Mouse (Mus musculus) inflammation-experienced regulatory T-cells, adult 6 months (primary cell): ENCODE measurements around the gene Cryba4. TPM values are rescaled to one million over a fixed set of nuclear protein-coding genes. Genes with fewer than 3 reads are reported as not detected.

Experiments
- ATAC-seq: one replicate; pipeline ENCODE4 v1.8.0; 2017
- polyA plus RNA-seq, 3 experiments: library from polyadenylated mRNA; unstranded; fragments of 100-300 nt; shearing (Covaris generic); gene quantifications; one replicate each; pipeline ENCODE4 v1.2.1; 2017

Cryba4 gene
- polyA plus RNA-seq, 3 experiments from 2014 or later: 0.56 to 1.3 TPM; not detected in 1

DNA sequence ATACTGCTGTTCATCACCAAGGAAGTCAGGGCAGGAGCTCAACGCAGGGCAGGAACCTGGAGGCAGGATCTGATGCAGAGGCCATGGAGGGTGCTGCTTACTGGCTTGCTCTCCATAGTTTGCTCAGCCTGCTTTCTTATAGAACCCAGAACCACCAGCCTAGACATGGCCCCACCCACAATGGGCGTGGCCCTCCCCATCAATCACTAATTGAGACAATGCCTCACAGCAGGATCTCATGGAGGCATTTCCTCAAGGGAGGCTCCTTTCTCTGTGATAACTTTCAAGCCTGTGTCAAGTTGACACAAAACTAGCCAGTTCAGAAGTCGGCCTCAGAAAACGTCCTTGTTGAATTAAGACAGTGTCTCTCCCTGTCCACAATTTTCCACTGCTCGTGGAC is 16.5 kb downstream of the Cryba4 start:
- ATAC-seq: no peak

DNA sequence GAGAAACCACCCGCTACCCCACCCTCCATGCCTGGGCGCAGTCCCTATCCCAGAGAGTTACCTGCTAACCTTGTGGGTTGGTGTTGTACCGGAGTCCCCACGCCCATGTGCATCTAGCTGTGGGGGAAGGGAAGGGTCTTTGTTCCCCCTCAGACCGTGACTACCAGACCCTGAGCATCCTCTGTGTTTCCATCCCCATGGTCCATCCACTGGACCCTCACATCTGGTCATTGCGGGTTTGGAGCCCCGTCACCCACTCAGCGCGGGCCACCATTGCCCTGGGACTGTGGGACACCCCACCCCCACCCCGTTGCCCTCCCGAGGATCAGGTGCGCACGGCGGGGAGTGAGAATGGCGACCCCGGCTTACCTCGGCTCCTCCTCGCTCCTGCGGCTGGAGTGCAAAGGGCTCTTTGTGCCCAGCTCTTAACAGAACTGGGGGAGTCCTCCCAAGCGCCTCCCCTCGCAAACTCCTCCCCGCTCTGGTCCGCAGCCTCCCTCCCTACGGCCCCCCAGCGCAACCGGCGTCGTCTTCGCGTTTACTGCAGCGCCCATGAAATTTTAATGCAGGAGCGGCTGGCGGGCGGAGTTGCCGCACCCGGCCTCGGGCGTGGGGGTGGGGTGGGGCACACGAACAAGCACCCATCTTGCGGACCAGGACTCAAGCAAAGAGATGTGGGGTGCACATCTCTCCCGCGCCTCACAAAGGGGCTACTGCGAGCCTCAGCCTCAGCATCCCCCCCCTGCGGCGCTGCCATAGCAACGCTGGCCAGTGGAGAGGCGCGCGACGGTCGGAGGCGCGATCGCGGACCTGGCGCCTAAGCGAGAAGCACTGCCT is 23.9 kb downstream of the Cryba4 start:
- no peak for ATAC-seq

DNA sequence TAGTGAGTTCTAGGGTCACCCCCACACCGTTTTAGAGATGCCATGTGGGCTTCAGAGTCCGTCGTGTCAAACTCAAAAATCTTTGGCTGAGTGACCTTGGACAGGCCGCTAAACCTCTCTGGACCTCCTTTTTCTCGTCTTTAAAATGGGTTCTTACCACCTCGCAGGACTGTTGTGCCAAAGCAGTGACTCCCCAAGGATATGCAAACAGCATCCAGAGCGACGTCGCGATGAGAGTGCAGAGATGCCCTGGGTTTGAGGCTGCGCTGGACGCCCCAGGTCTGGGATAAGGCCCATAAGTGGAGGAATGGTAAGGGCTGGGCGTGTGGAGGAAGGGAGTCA is 24.4 kb downstream of the Cryba4 start:
- no peak for ATAC-seq

DNA sequence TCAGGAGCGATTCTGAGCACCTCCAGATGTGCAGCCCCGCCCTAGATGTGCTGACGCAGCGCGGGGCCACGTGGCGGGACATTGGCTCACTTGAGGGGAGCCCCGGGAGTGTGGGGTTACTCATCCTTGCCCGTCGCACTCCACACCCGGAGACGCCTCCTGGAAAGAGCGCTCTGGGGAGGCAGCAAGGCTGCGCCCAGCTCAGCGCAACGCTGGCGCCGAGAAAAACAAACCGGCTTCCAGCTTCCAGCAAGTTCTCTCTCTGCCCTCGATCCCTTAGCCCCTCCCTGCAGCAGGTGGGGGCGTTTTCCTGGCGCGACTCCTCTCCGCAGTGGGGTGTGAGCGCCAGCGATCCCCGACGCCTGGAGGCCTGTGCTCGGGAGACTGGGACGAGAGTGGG is 25.0 kb downstream of the Cryba4 start:
- ATAC-seq: no peak

DNA sequence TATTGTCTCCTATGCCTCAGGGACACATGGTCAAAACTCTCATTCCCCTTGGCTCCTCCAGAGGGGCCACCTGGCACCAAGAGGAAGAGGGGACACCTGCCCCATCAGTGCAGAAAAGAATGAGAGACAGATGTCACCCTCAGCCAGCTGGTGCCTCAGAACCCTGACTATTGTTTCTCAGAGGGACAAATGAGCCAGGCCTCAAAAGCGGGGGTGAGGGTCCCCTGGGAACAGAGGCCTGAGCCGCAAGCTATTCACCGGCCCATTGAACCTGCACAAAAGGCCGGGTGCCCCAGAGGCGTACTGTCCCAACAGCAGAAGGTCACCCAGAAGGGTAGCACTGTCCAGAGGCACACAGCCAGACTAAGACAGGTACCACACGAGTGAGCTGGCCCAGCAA is 26.7 kb downstream of the Cryba4 start:
- no peak for ATAC-seq

DNA sequence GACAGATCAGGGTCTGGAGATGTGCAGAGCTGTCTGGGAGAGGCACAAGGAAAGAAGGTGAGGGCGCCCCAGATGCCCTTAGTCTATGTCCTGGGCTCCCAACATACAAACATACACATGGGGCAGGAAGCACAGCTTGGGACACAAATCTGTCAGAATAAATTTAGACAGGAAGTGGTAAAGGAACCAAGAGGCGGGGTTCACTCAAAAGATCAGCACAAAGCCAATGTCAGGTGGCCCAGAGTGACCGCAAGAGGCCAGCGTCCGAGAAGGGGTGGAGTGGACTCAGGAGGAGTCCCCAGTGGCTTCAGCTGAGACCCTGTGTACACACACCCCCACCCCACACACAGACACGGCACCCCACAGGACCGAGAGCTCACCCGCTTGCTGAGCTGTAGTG is 32.1 kb downstream of the Cryba4 start:
- ATAC-seq: peak; percentile 79

DNA sequence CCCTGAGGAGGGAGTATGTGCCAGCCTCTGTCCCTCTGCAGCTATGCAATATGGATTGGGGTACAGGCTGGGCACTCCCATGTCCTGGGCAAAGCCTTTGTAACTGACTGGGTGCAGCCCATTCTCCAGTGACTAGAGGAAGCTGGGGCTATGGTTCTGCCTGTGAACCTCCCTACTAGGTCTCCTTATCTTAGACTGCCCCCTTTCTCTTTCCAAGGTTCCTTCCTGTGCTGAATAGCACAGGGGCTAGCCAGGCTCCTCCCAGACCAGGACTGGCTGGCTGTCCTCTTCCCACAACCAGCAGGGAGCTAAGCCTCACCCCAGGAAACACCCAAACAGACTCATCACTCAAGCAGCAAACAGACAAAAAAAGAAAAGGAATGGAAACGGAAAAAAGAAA is 32.9 kb downstream of the Cryba4 start:
- ATAC-seq: no peak

DNA sequence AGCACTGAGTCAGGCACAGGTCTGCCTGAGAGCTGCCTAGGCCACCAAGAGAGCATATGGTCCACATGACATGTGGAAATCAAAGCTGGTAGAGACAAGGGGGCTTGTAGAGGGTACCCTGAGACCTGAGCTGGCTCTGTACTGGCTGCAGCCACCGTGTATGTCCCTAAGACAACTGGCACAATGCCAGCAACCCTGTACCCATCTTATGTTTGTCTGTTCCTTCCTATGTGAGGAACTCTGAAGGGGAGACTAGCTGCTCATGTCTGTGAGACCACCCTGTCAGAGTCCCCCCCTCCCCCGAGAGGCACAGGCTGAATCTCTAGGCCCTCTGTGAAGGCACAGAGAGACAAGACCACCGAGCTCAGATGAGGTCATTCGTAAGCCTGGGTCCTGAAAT is 33.6 kb downstream of the Cryba4 start:
- ATAC-seq: no peak

DNA sequence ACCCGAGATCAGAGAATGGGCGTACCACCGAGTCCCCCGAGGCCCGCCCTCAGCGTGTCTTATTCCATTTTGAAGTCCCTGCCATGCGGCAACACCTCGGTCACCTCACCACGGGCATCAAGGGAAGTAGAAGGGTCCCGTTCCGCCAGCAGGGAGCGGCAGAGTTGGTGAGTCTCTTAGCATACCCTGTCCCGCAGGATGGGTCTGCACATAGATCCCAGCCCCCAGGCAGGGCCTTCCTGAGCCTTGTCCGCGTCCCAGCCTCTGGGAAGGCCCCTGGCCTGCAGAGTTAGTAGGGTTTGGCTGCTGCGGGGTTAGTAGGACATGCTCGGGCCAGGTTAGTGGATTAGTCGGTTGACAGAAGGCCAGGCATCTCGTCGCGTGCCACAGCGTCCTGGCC is 35.3 kb downstream of the Cryba4 start:
- ATAC-seq: no peak

DNA sequence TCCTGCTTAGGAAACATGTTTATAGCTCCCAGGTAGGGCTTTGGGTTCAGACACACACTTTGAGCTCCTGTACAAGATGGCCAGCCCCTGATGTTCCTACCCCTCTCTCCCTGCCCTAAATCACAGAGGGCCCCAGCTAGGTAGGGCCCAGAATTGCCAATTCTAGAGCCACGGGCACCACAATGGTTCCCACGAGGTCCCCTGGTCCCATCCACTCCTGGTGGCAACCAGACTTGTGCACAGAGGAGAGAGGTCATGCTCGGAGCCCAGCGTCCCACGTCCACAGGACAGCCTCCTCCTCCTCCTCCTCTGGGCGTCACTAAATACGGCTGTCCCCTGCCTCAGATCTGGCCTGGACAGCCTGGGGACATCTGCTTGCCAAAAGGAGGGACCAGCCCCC is 36.0 kb downstream of the Cryba4 start:
- ATAC-seq: no peak

DNA sequence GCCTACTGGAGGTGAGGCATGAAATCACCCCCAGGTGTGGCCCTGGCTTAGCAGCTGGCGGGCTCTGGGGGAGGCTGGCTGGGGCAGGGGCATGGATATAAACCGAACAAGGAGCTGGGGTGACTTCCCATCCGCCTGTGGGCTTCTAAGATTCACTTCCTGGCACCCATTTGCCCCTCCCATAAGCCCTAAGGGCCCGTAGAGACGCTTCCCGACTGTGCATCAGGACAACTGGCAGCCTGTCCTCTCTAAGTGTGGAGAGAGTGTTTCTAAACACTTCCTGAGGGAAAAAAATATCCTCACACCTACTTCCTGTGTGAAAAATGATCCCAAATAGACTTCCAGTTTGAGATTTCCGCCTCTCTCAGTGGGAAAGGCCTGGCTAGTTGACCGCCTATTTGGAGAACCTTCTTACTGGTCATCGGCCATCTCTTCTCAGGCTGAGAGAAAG is 36.5 kb downstream of the Cryba4 start:
- no peak for ATAC-seq

DNA sequence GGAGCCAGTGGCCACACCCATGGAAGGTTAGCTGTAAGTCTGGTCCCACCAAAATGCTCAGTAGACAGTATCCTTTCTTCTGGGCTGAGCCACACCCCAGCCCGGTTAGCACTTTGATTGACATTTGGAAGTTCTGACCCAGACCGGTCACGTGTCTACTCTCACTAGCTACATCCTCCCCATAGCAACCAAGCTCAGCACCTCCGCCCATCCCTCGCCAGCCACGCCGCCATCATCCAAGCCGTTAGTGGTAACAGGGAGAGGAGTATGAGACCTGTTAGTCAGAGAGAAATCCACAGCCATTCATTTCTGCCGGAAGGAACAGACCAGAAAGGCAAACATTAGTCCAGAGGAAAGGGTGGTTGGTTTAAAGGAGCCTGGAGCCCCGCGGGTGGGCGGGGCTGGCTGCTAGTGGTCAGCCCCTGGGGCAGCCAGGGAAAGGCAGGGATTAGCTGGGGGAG is 37.0 kb downstream of the Cryba4 start:
- no peak for ATAC-seq

DNA sequence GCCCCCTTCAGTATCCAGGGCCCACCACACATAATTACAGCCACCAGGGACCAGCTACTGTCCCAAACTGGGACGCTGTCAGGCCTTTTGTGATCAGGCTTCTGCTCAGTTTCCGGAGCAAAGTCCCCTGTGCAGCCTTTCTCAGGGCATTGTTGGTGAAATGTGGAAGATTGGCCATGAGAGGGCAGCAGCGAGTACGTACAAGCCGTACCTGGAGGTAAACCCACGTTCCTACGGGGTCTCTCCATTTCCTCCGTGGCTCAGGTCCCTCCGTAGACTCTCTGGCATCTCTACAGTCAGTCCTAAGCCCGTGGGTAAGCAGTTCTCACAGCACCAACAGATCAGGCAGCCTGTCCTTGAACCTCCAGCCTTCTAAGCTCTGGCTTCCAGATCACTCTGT is 37.9 kb downstream of the Cryba4 start:
- peak; percentile 48 for ATAC-seq

DNA sequence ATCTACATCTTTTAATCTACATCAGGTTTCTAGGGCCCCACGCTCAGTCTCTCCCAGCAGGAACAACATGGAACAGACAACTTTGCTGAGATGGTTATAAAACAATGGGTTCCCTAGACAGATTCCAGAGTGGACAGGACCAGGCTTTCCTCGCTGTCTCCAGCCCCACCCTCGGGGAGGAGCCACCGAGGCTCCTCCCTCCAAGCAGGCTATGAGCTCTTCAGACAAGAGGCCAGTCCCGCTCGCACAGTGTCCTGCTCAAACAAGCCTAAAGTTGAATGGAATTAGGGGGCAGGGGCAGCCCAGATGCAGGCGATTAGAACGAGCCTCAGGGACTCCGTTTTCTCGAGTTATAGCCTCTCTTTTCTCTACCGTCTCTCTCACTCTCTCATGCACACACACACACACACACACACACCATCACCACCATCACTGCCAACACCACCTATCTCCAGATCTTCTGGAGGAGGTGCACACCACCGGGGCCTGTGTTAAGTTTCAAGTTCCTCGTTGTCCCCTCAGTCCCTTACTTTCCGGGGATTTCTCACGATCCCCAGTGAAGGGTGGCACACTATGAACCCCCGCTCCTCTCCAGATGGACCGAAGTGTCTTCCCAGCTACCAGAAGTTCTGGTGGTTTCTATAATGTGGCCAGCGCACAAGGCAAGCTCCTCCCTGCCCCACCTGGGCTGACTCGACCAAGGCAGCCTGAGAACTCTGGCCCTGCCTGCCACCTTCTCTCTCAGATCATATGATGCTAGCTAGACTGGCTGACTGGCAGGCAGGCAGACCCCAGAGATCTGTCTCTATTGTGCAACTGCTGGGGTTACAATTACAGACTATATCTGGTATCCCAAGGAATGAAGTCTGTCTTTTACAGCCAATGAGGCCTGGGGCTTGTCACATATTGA is 38.7 kb downstream of the Cryba4 start:
- ATAC-seq: no peak

DNA sequence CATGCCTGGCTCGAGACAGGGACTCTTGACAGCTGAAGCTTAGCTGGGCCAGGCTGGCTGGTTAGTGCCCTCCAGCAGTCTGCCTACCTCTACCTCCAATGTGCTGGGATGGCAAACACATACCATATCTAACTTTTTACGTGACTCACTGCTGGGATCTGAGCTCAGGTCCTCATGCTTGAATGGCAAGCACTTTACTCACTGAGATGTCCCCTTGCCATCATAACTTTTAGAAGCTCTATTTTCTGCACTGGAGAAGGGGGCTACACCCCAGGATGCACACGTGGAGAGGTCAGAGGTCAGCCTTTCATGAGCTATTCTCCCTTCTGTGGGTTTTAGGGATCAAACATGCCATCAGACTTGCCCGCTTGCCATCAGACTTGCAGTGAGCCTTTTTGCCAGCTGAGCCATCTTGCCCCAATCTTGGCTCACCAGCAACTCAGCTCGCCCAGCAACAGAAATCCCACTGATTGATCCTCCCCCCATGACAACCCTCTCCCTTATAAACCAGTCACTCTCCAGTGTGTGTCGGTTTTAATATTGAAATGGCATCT is 39.5 kb downstream of the Cryba4 start:
- no peak for ATAC-seq

DNA sequence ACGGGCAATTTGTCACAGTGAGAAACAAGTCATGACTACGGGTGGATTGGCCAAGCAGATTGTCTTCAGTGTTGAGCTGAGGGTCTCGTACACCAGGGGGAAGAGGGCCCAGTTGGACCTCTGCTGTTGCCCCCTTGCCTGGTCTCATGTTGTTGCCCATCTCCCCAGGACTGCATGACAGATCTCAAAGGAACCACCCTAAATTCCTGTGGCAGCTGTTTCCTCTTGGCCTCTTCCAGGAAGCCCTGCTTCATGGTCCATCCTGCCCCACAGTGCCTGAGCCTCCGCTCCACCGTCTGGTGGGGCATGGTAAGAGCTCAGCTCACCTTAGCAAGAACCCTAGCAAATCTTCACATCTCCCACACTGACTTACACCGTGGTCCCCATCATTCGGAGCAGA is 40.4 kb downstream of the Cryba4 start:
- ATAC-seq: no peak

DNA sequence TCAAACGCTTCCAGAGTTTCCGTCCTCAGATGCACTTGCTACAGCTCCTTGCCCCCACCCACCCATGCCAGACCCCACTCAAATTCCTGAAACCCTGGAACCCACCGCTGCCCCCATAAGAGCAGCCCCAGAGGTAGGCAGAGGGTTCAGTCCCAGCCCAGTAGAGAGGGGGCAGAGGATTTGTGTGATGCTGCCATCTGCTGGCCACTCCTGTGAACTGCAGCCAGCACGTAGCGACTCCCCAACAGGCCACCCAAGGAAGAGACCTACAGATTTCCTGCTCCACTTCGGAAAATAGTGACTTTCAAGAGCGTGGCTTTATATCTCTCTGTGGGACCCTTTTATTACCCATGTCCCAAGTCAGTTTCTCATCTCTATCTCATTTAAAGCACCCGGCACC is 42.2 kb downstream of the Cryba4 start:
- ATAC-seq: no peak

DNA sequence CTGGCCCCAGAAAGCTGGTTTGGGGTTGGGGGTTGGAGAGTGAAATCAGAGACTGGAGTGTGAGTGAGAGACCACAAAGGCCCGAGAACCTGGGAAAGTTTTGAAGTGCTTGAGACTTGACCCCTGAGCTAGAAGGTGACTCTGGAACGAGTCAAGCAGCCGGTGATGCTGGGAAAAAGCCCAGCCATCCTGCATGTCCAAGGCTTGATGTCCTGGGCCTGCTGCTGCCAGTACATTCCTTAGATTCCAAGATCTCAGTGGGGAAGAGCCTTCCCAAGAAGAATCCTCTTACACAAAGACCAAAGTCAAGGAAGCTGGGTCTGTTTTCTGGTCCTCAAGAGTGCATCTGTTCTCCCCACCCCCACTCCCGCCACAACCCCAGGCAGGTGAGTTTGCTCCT is 44.0 kb downstream of the Cryba4 start:
- ATAC-seq: no peak

DNA sequence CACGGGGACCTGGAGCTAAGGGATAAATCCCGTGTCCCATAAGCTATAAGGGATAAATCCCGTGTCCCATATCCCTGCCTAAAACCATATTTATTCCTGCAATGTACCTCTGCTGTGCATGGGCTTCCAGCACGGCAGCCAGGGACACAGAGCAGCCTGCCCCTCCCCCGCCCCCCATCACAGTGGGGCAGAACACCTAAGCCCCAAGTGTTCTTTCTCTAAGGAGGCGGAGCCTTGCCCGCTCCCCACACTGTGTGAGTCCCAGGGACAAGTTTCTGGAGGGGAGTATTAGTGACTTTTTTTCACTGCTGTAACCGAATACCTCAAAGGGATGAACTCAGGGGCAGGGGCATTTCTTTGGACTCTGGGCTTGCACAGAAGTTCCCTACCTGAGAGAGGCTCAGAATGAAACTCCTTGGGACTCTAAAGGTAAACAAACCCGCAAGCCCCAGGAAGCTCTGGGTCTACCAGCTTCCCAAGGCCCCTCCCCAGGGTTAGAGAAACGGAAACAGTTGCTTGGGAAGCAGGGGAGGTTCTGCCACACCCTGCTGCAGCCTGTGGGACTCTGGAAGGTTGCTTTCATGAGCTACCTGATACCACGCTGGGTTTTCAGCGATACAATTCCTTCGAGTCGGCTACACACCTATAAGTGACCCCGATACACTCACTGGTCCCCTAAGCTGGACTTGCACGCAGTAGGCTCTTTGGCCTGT is 45.6 kb downstream of the Cryba4 start:
- ATAC-seq: no peak

DNA sequence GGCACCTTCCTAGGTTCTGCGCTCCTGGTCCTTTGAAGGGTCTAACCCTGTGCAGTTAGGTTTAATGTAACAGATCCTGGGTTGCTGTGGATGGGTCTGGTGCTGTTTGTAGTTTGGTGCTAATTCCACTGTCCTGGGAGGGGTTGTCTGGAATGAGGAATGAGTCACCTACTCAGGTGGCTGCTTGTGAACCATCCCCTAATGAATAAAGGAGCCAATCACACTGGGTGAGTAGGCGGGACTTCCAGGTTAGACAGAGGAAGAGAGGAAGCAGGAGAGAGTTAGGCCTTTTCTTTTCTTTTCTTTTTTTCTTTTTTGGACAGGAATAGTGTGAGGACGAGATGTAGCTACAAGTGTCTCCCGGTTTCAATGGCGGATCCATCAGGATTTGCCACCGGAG is 52.7 kb downstream of the Cryba4 start:
- no peak for ATAC-seq
